Mouse (Mus musculus): ENCODE data around the gene Npff. TPM values are rescaled to one million over a fixed set of nuclear protein-coding genes. Genes with fewer than 3 reads are reported as not detected.

Npff gene
- polyA plus RNA-seq, 1 experiment from 2014 or later: 2.2 TPM

DNA sequence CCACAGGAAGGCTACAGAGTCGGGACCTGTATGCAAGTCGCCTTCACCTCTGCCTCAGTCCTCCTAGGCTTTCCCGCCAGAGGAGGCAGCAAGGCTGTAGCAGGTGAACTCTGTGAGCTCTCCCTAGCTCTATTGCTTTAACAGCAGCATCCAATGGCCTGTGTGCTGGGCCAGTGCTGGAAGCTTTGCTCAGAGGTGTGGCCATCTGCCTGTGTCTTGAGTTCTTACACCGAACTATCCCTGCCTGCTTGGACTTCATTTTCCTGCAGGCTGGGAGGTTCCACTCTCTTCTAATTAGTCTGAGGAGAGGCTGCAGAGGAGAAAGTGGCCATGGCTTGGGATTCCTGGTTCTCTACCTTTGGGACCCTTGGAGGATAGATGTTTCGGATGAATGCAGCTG, 12.7 kb downstream of the Npff start:
- Histone ChIP-seq H3K4me2 (no peak overlapping the region), H3K36me3 (peaks cover 8% of the 10 kb centered on the region; the same call in 1 of the 2 replicates), H3K27ac (ENCODE audit: poor library complexity, severe bottlenecking) (0 out of 2 replicates have a peak overlapping the region, but pooled peaks have one; percentile 10), H3K9me3 (replicated peaks) (no peaks in the 10 kb centered on the region), H3K9ac (no peak overlapping the region; the same call in 1 of the 2 replicates), H3K4me1 (replicated peaks) (peaks cover 50% of the 10 kb centered on the region), H3K4me3 (no peak overlapping the region), H3K27me3 (replicated peaks) (no peaks in the 10 kb centered on the region)
- 39% methylated on average over 5 of the region's 5 CpGs for whole genome bisulfite sequencing
- no peak for ATAC-seq (ENCODE audit: insufficient number of reproducible peaks, low FRiP score)

DNA sequence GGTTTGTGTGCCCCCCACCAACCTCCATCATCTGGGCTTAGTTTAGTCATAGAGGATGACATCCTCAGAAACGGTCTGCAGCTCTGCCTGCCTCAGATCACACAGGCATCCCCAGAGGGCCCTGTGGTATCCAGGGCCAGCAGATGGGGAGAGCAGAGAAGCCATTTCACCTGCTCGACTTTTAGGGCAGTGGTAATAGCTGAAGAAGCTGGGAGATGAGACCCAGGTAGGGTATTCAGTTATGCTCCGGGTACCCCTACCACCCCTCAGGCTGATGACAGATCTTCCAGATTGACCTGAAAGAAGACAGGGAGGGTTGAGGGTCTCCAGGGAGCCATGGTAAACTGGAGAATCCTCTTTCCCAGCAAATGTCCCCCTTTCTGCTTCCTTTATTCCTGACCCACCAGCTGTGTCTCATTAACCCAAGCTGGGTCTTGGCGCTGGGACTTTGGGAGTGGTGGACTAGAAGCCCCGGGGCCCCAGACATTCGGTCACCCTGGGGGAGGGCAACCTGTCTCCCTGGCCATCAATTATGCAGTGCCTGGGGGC, 13.4 kb downstream of the Npff start:
- Histone ChIP-seq H3K4me2 (peak overlapping the region; percentile 91), H3K4me3 (peak overlapping the region; percentile 68), H3K27me3 (replicated peaks) (no peaks in the 10 kb centered on the region), H3K9me3 (replicated peaks) (no peaks in the 10 kb centered on the region), H3K36me3 (peaks cover 8% of the 10 kb centered on the region; the same call in 1 of the 2 replicates), H3K27ac (ENCODE audit: poor library complexity, severe bottlenecking) (peak overlapping the region; percentile 77), H3K4me1 (replicated peaks) (peaks cover 49% of the 10 kb centered on the region), H3K9ac (peak overlapping the region; percentile 77)
- WGBS: 23% methylated on average over 6 of the region's 6 CpGs
- no peak for ATAC-seq (ENCODE audit: insufficient number of reproducible peaks, low FRiP score)

DNA sequence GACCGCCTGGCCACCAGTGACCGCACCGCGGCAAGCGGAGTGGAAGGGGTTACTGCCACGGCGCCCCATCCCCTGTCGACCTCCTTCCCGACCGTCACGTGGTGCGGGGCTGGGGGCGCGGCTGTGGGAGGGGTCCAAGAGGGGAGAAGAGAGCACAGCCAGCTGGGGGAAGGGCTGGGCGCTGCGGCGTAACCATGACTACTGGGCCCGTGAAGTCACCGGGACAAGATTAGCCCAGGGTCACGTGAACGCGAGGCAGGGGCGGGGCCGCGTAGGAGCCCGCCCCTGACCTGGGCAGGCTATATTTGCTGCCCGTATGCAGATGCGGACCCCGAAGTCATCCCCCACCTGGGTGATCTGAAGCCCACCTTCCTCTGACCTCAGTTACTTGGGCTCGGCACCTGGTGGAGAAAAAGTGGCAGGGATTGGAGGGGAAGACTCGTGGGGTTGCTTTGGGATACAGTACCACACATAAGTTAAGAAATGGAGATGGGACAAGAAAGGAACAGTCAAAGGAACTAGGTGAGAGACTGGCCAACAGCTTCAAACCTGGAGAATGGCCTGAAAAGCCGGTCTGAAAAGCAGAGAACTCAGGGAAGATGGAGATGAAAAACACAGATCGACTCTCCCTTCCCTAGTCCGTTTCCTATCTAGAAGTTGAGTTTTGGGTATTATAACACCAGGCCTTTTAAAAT, 14.0 kb downstream of the Npff start:
- ATAC-seq (ENCODE audit: insufficient number of reproducible peaks, low FRiP score): peak; percentile 97
- Histone ChIP-seq H3K4me3 (peak overlapping the region; percentile 68), H3K27ac (ENCODE audit: poor library complexity, severe bottlenecking) (peak overlapping the region; percentile 79), H3K9ac (peak overlapping the region; percentile 77), H3K36me3 (peaks cover 8% of the 10 kb centered on the region; the same call in 1 of the 2 replicates), H3K9me3 (replicated peaks) (no peaks in the 10 kb centered on the region), H3K27me3 (replicated peaks) (no peaks in the 10 kb centered on the region), H3K4me2 (peak overlapping the region; percentile 91), H3K4me1 (replicated peaks) (peaks cover 48% of the 10 kb centered on the region)
- 3% methylated on average over 33 of the region's 34 CpGs for WGBS

DNA sequence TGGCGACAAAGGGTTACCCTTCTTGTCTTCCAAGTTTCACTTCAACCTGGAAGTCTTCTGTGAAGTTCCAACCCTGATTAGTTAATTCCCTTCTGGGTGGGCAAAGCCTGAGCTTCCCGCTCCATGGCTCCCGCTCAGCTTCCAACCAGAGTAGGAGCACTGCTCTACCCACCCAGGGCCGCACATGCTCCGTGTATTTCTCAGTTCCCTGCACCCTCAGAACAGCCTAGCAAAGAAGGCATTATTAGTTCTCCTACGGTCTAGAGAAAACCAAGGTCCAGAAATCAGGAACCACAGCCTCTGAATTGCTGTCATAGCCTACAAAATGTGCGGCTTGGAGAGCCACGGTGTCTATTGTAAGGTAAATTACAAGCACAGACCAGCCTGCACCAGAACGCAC, 14.6 kb downstream of the Npff start:
- Histone ChIP-seq H3K4me2 (peak overlapping the region; percentile 91), H3K27ac (ENCODE audit: poor library complexity, severe bottlenecking) (peak overlapping the region; percentile 79), H3K9me3 (replicated peaks) (no peaks in the 10 kb centered on the region), H3K9ac (peak overlapping the region; percentile 77), H3K4me1 (replicated peaks) (peaks cover 49% of the 10 kb centered on the region), H3K27me3 (replicated peaks) (no peaks in the 10 kb centered on the region), H3K36me3 (peaks cover 14% of the 10 kb centered on the region), H3K4me3 (peak overlapping the region; percentile 68)
- 7% methylated on average over 9 of the region's 9 CpGs for WGBS
- ATAC-seq (ENCODE audit: insufficient number of reproducible peaks, low FRiP score): peak; percentile 58

DNA sequence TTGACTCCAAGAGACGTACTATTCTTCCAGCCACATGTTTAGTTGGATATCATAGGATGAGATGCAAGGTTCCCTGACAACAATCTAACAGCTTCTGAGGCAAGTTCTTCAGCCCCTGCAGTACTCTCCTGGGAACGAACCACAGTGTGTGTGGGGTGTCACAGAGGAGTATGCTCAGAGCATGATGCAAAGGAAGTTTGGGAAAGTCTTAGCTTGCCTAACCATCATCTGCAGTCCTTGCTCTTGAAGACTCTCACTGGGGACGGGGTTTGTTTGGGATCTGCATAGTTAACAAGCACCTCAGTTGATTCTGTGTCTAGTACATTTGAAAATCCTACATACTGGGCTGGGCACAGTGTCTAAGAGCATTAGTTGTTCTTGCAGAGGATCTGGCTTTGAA, 16.4 kb downstream of the Npff start:
- Histone ChIP-seq H3K27me3 (replicated peaks) (no peaks in the 10 kb centered on the region), H3K9me3 (replicated peaks) (no peaks in the 10 kb centered on the region), H3K4me1 (replicated peaks) (peaks cover 51% of the 10 kb centered on the region), H3K4me3 (no peak overlapping the region), H3K36me3 (peaks cover 30% of the 10 kb centered on the region), H3K9ac (no peak overlapping the region), H3K27ac (ENCODE audit: poor library complexity, severe bottlenecking) (no peak overlapping the region), H3K4me2 (no peak overlapping the region)
- WGBS: 88% methylated on average over 3 of the region's 3 CpGs
- no peak for ATAC-seq (ENCODE audit: insufficient number of reproducible peaks, low FRiP score)

DNA sequence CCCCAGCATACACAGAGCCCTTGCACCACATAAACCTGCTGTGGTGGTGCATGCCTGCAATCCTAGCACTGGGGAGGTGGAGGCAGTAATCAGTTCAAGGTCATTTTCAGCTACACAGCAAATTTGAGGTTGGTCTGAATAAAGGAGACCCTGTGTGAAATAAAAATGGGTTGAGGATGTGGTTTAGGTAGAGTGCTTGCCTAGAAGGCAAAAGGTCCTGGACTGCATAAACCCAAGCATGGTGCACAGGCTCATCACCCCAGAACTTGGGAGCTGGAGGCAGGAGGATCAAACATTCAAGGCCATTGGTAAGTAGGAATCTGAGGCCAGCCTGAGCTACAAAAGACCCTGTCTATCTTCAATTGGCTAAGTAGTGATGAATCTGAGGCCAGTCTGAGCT, 17.2 kb downstream of the Npff start:
- H3K9me3 ChIP-seq (replicated peaks): no peaks in the 10 kb centered on the region
- no peak overlapping the region for H3K27ac ChIP-seq (ENCODE audit: poor library complexity, severe bottlenecking)
- H3K36me3 ChIP-seq: peaks cover 38% of the 10 kb centered on the region
- peaks cover 51% of the 10 kb centered on the region for H3K4me1 ChIP-seq (replicated peaks)
- no peaks in the 10 kb centered on the region for H3K27me3 ChIP-seq (replicated peaks)
- H3K4me2 ChIP-seq: no peak overlapping the region
- ATAC-seq (ENCODE audit: insufficient number of reproducible peaks, low FRiP score): no peak
- no peak overlapping the region; the same call in 1 of the 2 replicates for H3K9ac ChIP-seq
- no peak overlapping the region for H3K4me3 ChIP-seq

DNA sequence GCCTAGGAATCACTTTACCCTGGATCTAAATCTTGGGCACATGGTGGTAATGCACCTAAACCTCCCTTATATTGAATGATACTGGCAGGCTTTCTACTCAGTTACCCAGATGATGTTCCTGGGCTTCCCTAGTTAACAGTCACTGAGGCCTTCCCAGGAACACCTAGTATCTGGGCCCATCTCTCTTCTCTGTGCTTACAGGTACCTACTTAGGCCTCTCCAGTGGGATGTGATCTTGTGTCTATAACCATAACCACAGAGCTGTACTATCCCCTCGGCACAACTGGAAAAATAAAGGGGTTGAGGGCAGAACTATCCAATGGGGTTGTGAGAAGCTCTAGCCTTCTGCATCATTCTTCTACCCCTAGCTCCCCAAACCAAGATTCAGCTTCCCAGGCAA, 17.9 kb downstream of the Npff start:
- H3K4me2 ChIP-seq: no peak overlapping the region
- 79% methylated on average over 1 of the region's 1 CpGs for WGBS
- H3K36me3 ChIP-seq: peaks cover 45% of the 10 kb centered on the region
- no peak overlapping the region for H3K9ac ChIP-seq
- peaks cover 45% of the 10 kb centered on the region for H3K4me1 ChIP-seq (replicated peaks)
- ATAC-seq (ENCODE audit: insufficient number of reproducible peaks, low FRiP score): no peak
- no peaks in the 10 kb centered on the region for H3K27me3 ChIP-seq (replicated peaks)
- H3K4me3 ChIP-seq: no peak overlapping the region
- H3K27ac ChIP-seq (ENCODE audit: poor library complexity, severe bottlenecking): no peak overlapping the region
- no peaks in the 10 kb centered on the region for H3K9me3 ChIP-seq (replicated peaks)

DNA sequence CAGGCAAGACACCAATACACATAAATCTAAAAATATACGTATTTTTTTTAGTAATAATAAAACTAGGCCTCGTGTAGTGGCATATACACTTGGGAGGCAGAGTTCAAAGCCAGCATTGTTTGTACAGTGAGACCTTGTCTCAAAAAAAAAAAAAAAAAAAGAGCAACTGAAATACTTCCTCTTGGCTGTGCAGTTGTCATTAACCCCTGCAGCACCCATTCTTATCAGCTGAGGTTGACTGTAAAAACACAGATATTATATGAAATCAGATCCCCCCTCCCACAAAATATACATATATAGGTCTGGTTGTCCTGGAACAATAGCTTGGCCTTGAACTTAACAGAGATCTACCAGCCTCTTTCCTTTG, 18.3 kb downstream of the Npff start:
- Histone ChIP-seq H3K4me3 (no peak overlapping the region), H3K4me2 (no peak overlapping the region), H3K27me3 (replicated peaks) (no peaks in the 10 kb centered on the region), H3K9ac (no peak overlapping the region), H3K36me3 (peaks cover 49% of the 10 kb centered on the region), H3K27ac (ENCODE audit: poor library complexity, severe bottlenecking) (no peak overlapping the region), H3K4me1 (replicated peaks) (peaks cover 40% of the 10 kb centered on the region), H3K9me3 (replicated peaks) (no peaks in the 10 kb centered on the region)
- no peak for ATAC-seq (ENCODE audit: insufficient number of reproducible peaks, low FRiP score)
- WGBS: 52% methylated on average over 2 of the region's 2 CpGs

DNA sequence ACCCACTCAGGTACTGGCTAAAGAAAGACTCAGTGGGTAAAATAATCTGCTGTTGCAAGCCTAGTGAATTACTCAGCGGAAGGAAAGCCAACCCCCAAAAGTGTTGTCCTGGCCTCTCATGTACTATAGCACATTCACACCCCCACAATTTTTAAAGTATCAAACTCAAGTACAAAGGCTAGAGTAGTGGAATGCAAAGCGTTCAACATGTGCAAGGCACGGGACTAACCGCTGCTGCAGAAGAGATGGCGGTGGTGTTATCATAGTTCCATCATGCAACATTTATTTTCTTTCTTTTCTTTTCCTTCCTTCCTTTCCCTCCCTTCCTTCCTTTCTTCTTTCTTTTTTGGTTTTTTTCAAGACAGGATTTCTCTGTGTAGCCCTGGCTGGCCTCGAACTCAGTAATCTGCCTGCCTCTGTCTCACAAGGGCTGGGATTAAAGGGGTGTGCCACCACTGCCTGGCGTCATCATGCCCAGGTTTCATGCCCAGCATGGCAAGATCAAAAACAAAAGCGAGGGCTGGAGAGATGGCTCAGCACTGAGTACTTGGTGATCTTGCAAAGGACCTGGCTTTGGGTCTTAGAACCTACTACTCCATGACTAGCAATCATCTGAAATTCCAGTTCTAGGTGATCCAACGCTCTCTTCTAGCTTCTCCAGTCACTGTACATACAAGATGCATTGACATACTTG, 18.8 kb downstream of the Npff start:
- H3K9me3 ChIP-seq (replicated peaks): no peaks in the 10 kb centered on the region
- WGBS: 74% methylated on average over 9 of the region's 9 CpGs
- H3K27ac ChIP-seq (ENCODE audit: poor library complexity, severe bottlenecking): no peak overlapping the region
- peaks cover 55% of the 10 kb centered on the region for H3K36me3 ChIP-seq
- H3K4me1 ChIP-seq (replicated peaks): peaks cover 35% of the 10 kb centered on the region
- H3K4me2 ChIP-seq: no peak overlapping the region
- H3K27me3 ChIP-seq (replicated peaks): no peaks in the 10 kb centered on the region
- no peak overlapping the region for H3K9ac ChIP-seq
- ATAC-seq (ENCODE audit: insufficient number of reproducible peaks, low FRiP score): no peak
- no peak overlapping the region for H3K4me3 ChIP-seq

DNA sequence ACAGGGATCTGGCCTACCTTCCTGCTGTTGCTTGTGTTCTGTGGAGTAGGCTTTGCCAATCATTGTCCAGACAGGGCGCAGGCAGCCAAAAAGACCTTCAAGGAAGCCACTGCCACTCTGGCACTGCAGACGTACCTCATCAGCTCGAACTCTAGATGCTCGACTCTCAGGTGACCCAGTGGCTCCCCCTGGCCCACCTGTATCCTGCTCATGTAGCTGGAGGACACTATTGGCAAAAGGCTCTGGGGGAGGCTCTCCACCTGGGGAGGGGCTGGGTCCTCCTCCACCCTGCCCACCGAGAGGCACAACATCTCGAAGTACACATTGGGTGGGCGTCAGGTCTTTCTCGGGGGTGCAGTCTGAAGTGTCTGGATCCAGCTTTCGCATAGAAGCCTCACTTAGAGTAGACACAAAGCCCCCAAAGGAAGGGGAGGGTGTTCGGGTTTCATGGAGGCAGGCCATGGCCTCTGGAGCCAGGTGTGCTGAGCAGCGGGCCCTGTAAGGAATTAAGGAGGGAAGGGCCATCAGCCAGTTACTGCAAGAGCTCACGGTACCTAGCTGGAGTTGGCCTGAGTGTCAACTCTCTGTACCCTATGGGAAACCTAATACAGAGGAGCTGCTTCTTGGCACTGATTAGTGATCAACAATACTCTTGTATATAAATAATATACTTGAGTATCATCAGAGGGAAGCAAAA, 19.5 kb downstream of the Npff start:
- Histone ChIP-seq H3K9ac (no peak overlapping the region), H3K36me3 (peaks cover 62% of the 10 kb centered on the region), H3K27ac (ENCODE audit: poor library complexity, severe bottlenecking) (no peak overlapping the region), H3K4me2 (no peak overlapping the region), H3K27me3 (replicated peaks) (no peaks in the 10 kb centered on the region), H3K9me3 (replicated peaks) (no peaks in the 10 kb centered on the region), H3K4me1 (replicated peaks) (peaks cover 31% of the 10 kb centered on the region), H3K4me3 (no peak overlapping the region)
- 72% methylated on average over 12 of the region's 12 CpGs for WGBS
- ATAC-seq (ENCODE audit: insufficient number of reproducible peaks, low FRiP score): no peak

Measured in heart, embryonic 12.5 days (tissue).